Mouse (Mus musculus) neural tube, postnatal 0 days (tissue): ENCODE data around the gene Ythdc1. TPM values are rescaled to one million over a fixed set of nuclear protein-coding genes. Genes with fewer than 3 reads are reported as not detected.

ENCODE experiments used
- polyA plus RNA-seq: library from polyadenylated mRNA; unstranded; fragments of >200 nt; fragmentation: Nextera tagmentation; extraction: Ambion mirVana; gene quantifications from 2 replicates; pipeline ENCODE4 v1.2.1, GENCODE M21; 2015

The Ythdc1 gene
- polyA plus RNA-seq, result 27.4 and 29.5 TPM in 2 replicates

GRCm38 (mm10) chr5:86803962-86804940, at the start of gene Ythdc1:
Gene Ythdc1 (plus strand): TSS chr5:86804221.

Other genes starting within 250 kb of the Ythdc1 start
- gene Tmprss11f, start 171.8 kb upstream of the Ythdc1 start, polyA plus RNA-seq, result 0.10 TPM in 1 of 2 replicates, not detected in the other
- gene Tmprss11b, start 127.9 kb upstream of the Ythdc1 start, polyA plus RNA-seq, result not detected in 2 replicates
- not detected in 2 replicates for gene Tmprss11e, start 58.4 kb upstream of the Ythdc1 start, polyA plus RNA-seq
- not detected in 2 replicates for gene Ugt2b34, start 102.7 kb downstream of the Ythdc1 start, polyA plus RNA-seq
- gene Ugt2b1, start 122.3 kb downstream of the Ythdc1 start, polyA plus RNA-seq, result not detected in 2 replicates
- not detected in 2 replicates for gene Ugt2b35, start 196.6 kb downstream of the Ythdc1 start, polyA plus RNA-seq